In genomic region chr2:165986921-165987453, GRCm38 (mm10) we compare ENCODE assay signal across 8 mouse cellular contexts. TPM values are rescaled to one million over a fixed set of nuclear protein-coding genes. Genes with fewer than 3 reads are reported as not detected.
DNase-seq lines count a peak whose midpoint lies in the region; ATAC-seq and TF ChIP-seq lines count a peak whose summit lies in the region.

No protein-coding gene starts in this region.

- TF ChIP-seq CTCF in stomach, postnatal 0 days (IDR thresholded peaks at IDR 0.05; ENCODE audit: low read depth), result peak; percentile 34

- H3K9me3 ChIP-seq in forebrain, embryonic 12.5 days, result no peaks in the 10 kb centered on the region
- H3K9me3 ChIP-seq in heart, embryonic 14.5 days (ENCODE audit: control insufficient read depth, low read length), result no peaks in the 10 kb centered on the region
- H3K9me3 ChIP-seq in liver, embryonic 15.5 days (replicated peaks), result no peaks in the 10 kb centered on the region
- H3K9me3 ChIP-seq in stomach, postnatal 0 days (ENCODE audit: control insufficient read depth, low read length), result no peaks in the 10 kb centered on the region

- peak overlapping the region; percentile 54 for H3K9ac ChIP-seq in forebrain, embryonic 12.5 days
- peak overlapping the region; percentile 63 for H3K9ac ChIP-seq in heart, embryonic 14.5 days (ENCODE audit: low read length)
- peak overlapping the region; percentile 39; the same call in 1 of the 2 replicates for H3K9ac ChIP-seq in liver, embryonic 15.5 days
- H3K9ac ChIP-seq in stomach, postnatal 0 days (ENCODE audit: low read length), result peak overlapping the region; percentile 62

- H3K27me3 ChIP-seq in forebrain, embryonic 12.5 days, result no peaks in the 10 kb centered on the region
- no peaks in the 10 kb centered on the region for H3K27me3 ChIP-seq in heart, embryonic 14.5 days (ENCODE audit: control insufficient read depth, insufficient read depth, low read length)
- 0 out of 2 replicates have a peak, but pooled peaks cover 3% of the 10 kb centered on the region for H3K27me3 ChIP-seq in liver, embryonic 15.5 days
- no peaks in the 10 kb centered on the region for H3K27me3 ChIP-seq in stomach, postnatal 0 days (ENCODE audit: control insufficient read depth, insufficient read depth, low read length)

- H3K36me3 ChIP-seq in forebrain, embryonic 12.5 days (replicated peaks), result no peaks in the 10 kb centered on the region
- H3K36me3 ChIP-seq in heart, embryonic 14.5 days (ENCODE audit: control insufficient read depth, insufficient read depth, low read length), result no peaks in the 10 kb centered on the region
- no peaks in the 10 kb centered on the region for H3K36me3 ChIP-seq in liver, embryonic 15.5 days (replicated peaks)
- no peaks in the 10 kb centered on the region for H3K36me3 ChIP-seq in stomach, postnatal 0 days (ENCODE audit: control insufficient read depth, insufficient read depth, low read length)

- peak overlapping the region; percentile 67 for H3K4me2 ChIP-seq in forebrain, embryonic 12.5 days
- peak overlapping the region; percentile 64 for H3K4me2 ChIP-seq in heart, embryonic 14.5 days (ENCODE audit: low read length)
- H3K4me2 ChIP-seq in liver, embryonic 15.5 days, result peak overlapping the region; percentile 67
- H3K4me2 ChIP-seq in stomach, postnatal 0 days (replicated peaks; ENCODE audit: low read depth), result peak overlapping the region; percentile 61

- peak; percentile 28; the same call in 1 of the 2 replicates for ATAC-seq in forebrain, embryonic 12.5 days (ENCODE audit: low FRiP score)
- ATAC-seq in heart, embryonic 14.5 days (ENCODE audit: insufficient number of reproducible peaks, insufficient read depth, low FRiP score, low read depth), result 0 out of 2 replicates have a peak, but pooled peaks have one; percentile 38
- no peak for ATAC-seq in liver, embryonic 15.5 days (ENCODE audit: insufficient read depth)
- peak; percentile 54 for ATAC-seq in stomach, postnatal 0 days (ENCODE audit: low FRiP score, low TSS enrichment)

- DNase-seq in left cerebral cortex, adult 18-20 months (ENCODE audit: low spot score in 2 of 2), result peak; percentile 69 to 76
- no peak for DNase-seq in left cerebral cortex, adult 11 months (ENCODE audit: low spot score)
- DNase-seq in kidney, postnatal 10 days, result peak; percentile 86
- DNase-seq in neural tube, embryonic 10.5 days (ENCODE audit: extremely low spot score, low spot score), result peak; percentile 69
- peak; percentile 76 for DNase-seq in stomach, postnatal 0 days (ENCODE audit: low spot score)

- TF ChIP-seq EP300 in stomach, postnatal 0 days (optimal IDR thresholded peaks at IDR 0.05), result no peak

- peaks cover 10% of the 10 kb centered on the region for H3K4me1 ChIP-seq in forebrain, embryonic 12.5 days
- peaks cover 7 to 12% of the 10 kb centered on the region in 2 experiments; a peak in 3 of 4 replicates for H3K4me1 ChIP-seq in heart, embryonic 14.5 days (ENCODE audit: control insufficient read depth in 2 of 2, insufficient read depth in 2 of 2, low read length in 2 of 2)
- peaks cover 33% of the 10 kb centered on the region for H3K4me1 ChIP-seq in liver, embryonic 15.5 days (replicated peaks)
- H3K4me1 ChIP-seq in stomach, postnatal 0 days (replicated peaks; ENCODE audit: control insufficient read depth, insufficient read depth), result peaks cover 3% of the 10 kb centered on the region

- peak overlapping the region; percentile 41 for H3K4me3 ChIP-seq in forebrain, embryonic 12.5 days (replicated peaks)
- H3K4me3 ChIP-seq in heart, embryonic 14.5 days (ENCODE audit: control insufficient read depth in 1 of 2, insufficient read depth in 1 of 2, low read depth in 1 of 2, low read length in 2 of 2), result peak overlapping the region; percentile 39 to 45
- H3K4me3 ChIP-seq in liver, embryonic 15.5 days (replicated peaks), result peak overlapping the region; percentile 51
- H3K4me3 ChIP-seq in stomach, postnatal 0 days (ENCODE audit: low read depth, low read length), result peak overlapping the region; percentile 38

- H3K27ac ChIP-seq in forebrain, embryonic 12.5 days, result peak overlapping the region; percentile 73; the same call in 1 of the 2 replicates
- H3K27ac ChIP-seq in heart, embryonic 14.5 days (replicated peaks in 1 of 2; ENCODE audit: control insufficient read depth in 1 of 2, insufficient read depth in 1 of 2, low read depth in 2 of 2, low read length in 2 of 2), result peak overlapping the region; percentile 81 to 86
- H3K27ac ChIP-seq in liver, embryonic 15.5 days (replicated peaks), result 0 out of 2 replicates have a peak overlapping the region, but pooled peaks have one; percentile 33
- peak overlapping the region; percentile 92 for H3K27ac ChIP-seq in stomach, postnatal 0 days (replicated peaks)

- WGBS in forebrain, embryonic 12.5 days, result 3% methylated on average over 23 of the region's 23 CpGs
- 2% methylated on average over 23 of the region's 23 CpGs for WGBS in heart, embryonic 14.5 days
- 1% methylated on average over 23 of the region's 23 CpGs for WGBS in liver, embryonic 15.5 days (ENCODE audit: insufficient replicate concordance)
- WGBS in stomach, postnatal 0 days, result under 1% methylated on average over 23 of the region's 23 CpGs

RNA-seq across cellular contexts. Expression of gene Ncoa3, which starts 5.4 kb away (rescaled TPM):
- 10 to 100 TPM; 35.8 to 38.7 TPM for total RNA-seq in left cerebral cortex, adult 18-20 months (2021)
- polyA plus RNA-seq in forebrain, embryonic 12.5 days (2016; fragmentation: Nextera tagmentation; extraction: Ambion mirVana), result 12.9 and 13.2 TPM in 2 replicates
- 12.5 and 13.1 TPM in 2 replicates for polyA plus RNA-seq in heart, embryonic 14.5 days (2014; fragmentation: Nextera tagmentation; extraction: Ambion mirVana)
- polyA plus RNA-seq in liver, embryonic 15.5 days (2015; fragmentation: Nextera tagmentation; extraction: Ambion mirVana), result 3.5 and 3.7 TPM in 2 replicates
- 7.5 and 8.3 TPM in 2 replicates for polyA plus RNA-seq in stomach, postnatal 0 days (2015; fragmentation: Nextera tagmentation; extraction: Ambion mirVana)

Comparison
In these comparisons a context has a peak if more than half of its experiments do, and no peak if none do; other contexts are left out.
1. H3K27ac ChIP-seq: peak in every context shown above with its lines; median percentile 92 in stomach, postnatal 0 days; 84 in heart, embryonic 14.5 days; 73 in forebrain, embryonic 12.5 days; 33 in liver, embryonic 15.5 days.